Mouse (Mus musculus) embryonic facial prominence, embryonic 11.5 days (tissue): Measurements from ENCODE around the gene Fancf. TPM values are rescaled to one million over a fixed set of nuclear protein-coding genes. Genes with fewer than 3 reads are reported as not detected.
A peak's percentile ranks its signal among the peaks of the same experiment; 100 is the strongest.

Experiments
- ATAC-seq: fragments of 200-750 bp; cut with Nextera tagmentation; replicated peaks from 2 replicates; pipeline ENCODE4 v1.8.0; 2017; ENCODE audit warnings: low read depth; ENCODE audit not compliant: insufficient number of reproducible peaks, low FRiP score, low TSS enrichment
- DNase-seq: peaks from one replicate; pipeline ENCODE4 v3.0.0-alpha.2; 2015; ENCODE audit warnings: low spot score
- H3K27ac ChIP-seq: fragments of 300-500 bp; sonication (generic); replicated peaks from 2 replicates; pipeline ENCODE4 v1.5.1; 2014; ENCODE audit warnings: mild to moderate bottlenecking, low read depth, low read length, control low read depth
- H3K27me3 ChIP-seq: fragments of 300-500 bp; sonication (generic); 2 replicates; pipeline ENCODE4 v1.6.1; 2014; ENCODE audit warnings: mild to moderate bottlenecking, low read length, moderate library complexity, mixed read lengths; ENCODE audit not compliant: control insufficient read depth, insufficient read depth
- H3K36me3 ChIP-seq: fragments of 300-500 bp; sonication (generic); replicated peaks from 2 replicates; pipeline ENCODE4 v1.6.1; 2014; ENCODE audit warnings: low read depth, mild to moderate bottlenecking, low read length, moderate library complexity, mixed read lengths; ENCODE audit not compliant: control insufficient read depth, insufficient read depth
- H3K4me1 ChIP-seq: fragments of 300-500 bp; sonication (generic); 2 replicates; pipeline ENCODE4 v1.6.1; 2014; ENCODE audit warnings: low read length, mixed read lengths; ENCODE audit not compliant: control insufficient read depth, insufficient read depth
- H3K4me2 ChIP-seq: fragments of 300-500 bp; sonication (generic); 2 replicates; pipeline ENCODE4 v1.6.1; 2014; ENCODE audit warnings: low read depth, mild to moderate bottlenecking, control low read depth, low read length, moderate library complexity
- H3K4me3 ChIP-seq: fragments of 300-500 bp; sonication (generic); 2 replicates; pipeline ENCODE4 v1.5.1; 2014; ENCODE audit warnings: low read depth, low read length, control low read depth
- H3K9ac ChIP-seq: fragments of 300-500 bp; sonication (generic); replicated peaks from 2 replicates; pipeline ENCODE4 v1.6.1; 2014; ENCODE audit warnings: mild to moderate bottlenecking, control low read depth, low read length
- H3K9me3 ChIP-seq: fragments of 300-500 bp; sonication (generic); replicated peaks from 2 replicates; pipeline ENCODE4 v1.6.1; 2016; ENCODE audit warnings: mild to moderate bottlenecking, low read length, inconsistent platforms, mixed read lengths; ENCODE audit not compliant: control insufficient read depth
- whole genome bisulfite sequencing: fragments of 180-500 bp; shearing (Covaris S2); extraction: QIAGEN DNeasy Blood & Tissue Kit; methylation state at CpG from one replicate; pipeline ENCODE4 v1.1.7; 2014; 5-methylcytosine and 5-hydroxymethylcytosine counted together
- polyA plus RNA-seq: library from polyadenylated mRNA; unstranded; fragments of >200 nt; fragmentation: Nextera tagmentation; extraction: Ambion mirVana; gene quantifications from 2 replicates; pipeline ENCODE4 v1.2.1, GENCODE M21; 2014

Fancf gene
- polyA plus RNA-seq, 1 experiment from 2014 or later = 16.8 TPM

- DNase-seq (no peak), ATAC-seq (no peak)
- no peaks in the 10 kb centered on the region for H3K36me3 ChIP-seq
- H3K4me2 ChIP-seq = no peak overlapping the region
- H3K9me3 ChIP-seq = no peaks in the 10 kb centered on the region
- H3K27me3 ChIP-seq = no peaks in the 10 kb centered on the region
- H3K4me1 ChIP-seq = no peaks in the 10 kb centered on the region
- WGBS = 71% methylated on average over 11 of the region's 11 CpGs
- no peak overlapping the region for H3K27ac ChIP-seq
- no peak overlapping the region for H3K9ac ChIP-seq
- no peak overlapping the region for H3K4me3 ChIP-seq
Observed at GRCm38 (mm10) chr7:51887678-51888567, 25.9 kb upstream of the Fancf start.

GRCm38 (mm10) chr7:51885345-51885744 is 23.3 kb upstream of the Fancf start:
- Histone ChIP-seq H3K4me2 (no peak overlapping the region), H3K9me3 (no peaks in the 10 kb centered on the region), H3K27ac (no peak overlapping the region), H3K36me3 (no peaks in the 10 kb centered on the region), H3K9ac (no peak overlapping the region), H3K4me3 (no peak overlapping the region), H3K4me1 (no peaks in the 10 kb centered on the region), H3K27me3 (no peaks in the 10 kb centered on the region)
- WGBS = 27% methylated on average over 3 of the region's 3 CpGs
- ATAC-seq = no peak
- DNase-seq = no peak

- Histone ChIP-seq H3K27me3 (no peaks in the 10 kb centered on the region), H3K9ac (no peak overlapping the region), H3K9me3 (no peaks in the 10 kb centered on the region), H3K36me3 (no peaks in the 10 kb centered on the region), H3K27ac (no peak overlapping the region), H3K4me2 (peak overlapping the region; percentile 1), H3K4me1 (no peaks in the 10 kb centered on the region), H3K4me3 (no peak overlapping the region)
- ATAC-seq (no peak), DNase-seq (no peak)
- 70% methylated on average over 4 of the region's 4 CpGs for WGBS
Observed at GRCm38 (mm10) chr7:51880121-51880520, 18.1 kb upstream of the Fancf start.

- peak overlapping the region; percentile 82 for H3K9ac ChIP-seq
- H3K4me3 ChIP-seq = peak overlapping the region; percentile 46
- ATAC-seq (peak; percentile 93), DNase-seq (peak; percentile 76)
- no peaks in the 10 kb centered on the region for H3K27me3 ChIP-seq
- peak overlapping the region; percentile 89 for H3K4me2 ChIP-seq
- peak overlapping the region; percentile 97 for H3K27ac ChIP-seq
- no peaks in the 10 kb centered on the region for H3K4me1 ChIP-seq
- H3K9me3 ChIP-seq = no peaks in the 10 kb centered on the region
- no peaks in the 10 kb centered on the region for H3K36me3 ChIP-seq
- WGBS = under 1% methylated on average over 17 of the region's 17 CpGs
Observed at GRCm38 (mm10) chr7:51879136-51879723, 17.2 kb upstream of the Fancf start.

GRCm38 (mm10) chr7:51878730-51879129 is 16.7 kb upstream of the Fancf start:
- DNase-seq = peak; percentile 61
- peak; percentile 64 for ATAC-seq

GRCm38 (mm10) chr7:51876316-51876715 is 14.2 kb upstream of the Fancf start:
- Histone ChIP-seq H3K27me3 (no peaks in the 10 kb centered on the region), H3K9me3 (no peaks in the 10 kb centered on the region), H3K27ac (no peak overlapping the region), H3K4me1 (no peaks in the 10 kb centered on the region), H3K36me3 (no peaks in the 10 kb centered on the region), H3K4me3 (no peak overlapping the region), H3K9ac (no peak overlapping the region), H3K4me2 (no peak overlapping the region)
- no peak for DNase-seq
- ATAC-seq = no peak

More at GRCm38 (mm10) chr7:51878730-51879129, 16.7 kb upstream of the Fancf start:
- Histone ChIP-seq H3K4me2 (peak overlapping the region; percentile 89), H3K27ac (peak overlapping the region; percentile 97), H3K27me3 (no peaks in the 10 kb centered on the region), H3K4me1 (no peaks in the 10 kb centered on the region), H3K4me3 (peak overlapping the region; percentile 46), H3K36me3 (no peaks in the 10 kb centered on the region), H3K9ac (peak overlapping the region; percentile 82), H3K9me3 (no peaks in the 10 kb centered on the region)
- under 1% methylated on average over 8 of the region's 8 CpGs for WGBS

- no peaks in the 10 kb centered on the region for H3K4me1 ChIP-seq
- H3K27me3 ChIP-seq = no peaks in the 10 kb centered on the region
- no peak overlapping the region for H3K9ac ChIP-seq
- DNase-seq (no peak), ATAC-seq (no peak)
- H3K36me3 ChIP-seq = no peaks in the 10 kb centered on the region
- no peak overlapping the region for H3K4me3 ChIP-seq
- H3K9me3 ChIP-seq = no peaks in the 10 kb centered on the region
- no peak overlapping the region for H3K4me2 ChIP-seq
- H3K27ac ChIP-seq = no peak overlapping the region
Observed at GRCm38 (mm10) chr7:51872597-51872996, 10.5 kb upstream of the Fancf start.

- no peak for DNase-seq
- Histone ChIP-seq H3K36me3 (no peaks in the 10 kb centered on the region), H3K9me3 (no peaks in the 10 kb centered on the region), H3K4me2 (no peak overlapping the region), H3K4me1 (no peaks in the 10 kb centered on the region), H3K27ac (no peak overlapping the region), H3K4me3 (no peak overlapping the region), H3K9ac (no peak overlapping the region), H3K27me3 (no peaks in the 10 kb centered on the region)
- 90% methylated on average over 1 of the region's 1 CpGs for WGBS
- ATAC-seq = no peak
Observed at GRCm38 (mm10) chr7:51872041-51872440, 10.0 kb upstream of the Fancf start.
